Mouse (Mus musculus): ENCODE data around the gene Olfr878.

Olfr878 gene

GRCm38 (mm10) chr9:37917540-37917939, at the start of gene Olfr878:
Gene Olfr878, plus strand, starts transcription at chr9:37917840.
- no peak for DNase-seq (ENCODE audit: inconsistent ontology term)

- no peak for DNase-seq (ENCODE audit: inconsistent ontology term)
These were observed 47.4 kb upstream of the Olfr878 start for GRCm38 (mm10) chr9:37870246-37870645.

- no peak for DNase-seq (ENCODE audit: inconsistent ontology term)
These were observed 46.5 kb upstream of the Olfr878 start for GRCm38 (mm10) chr9:37871097-37871496.

- no peak for DNase-seq (ENCODE audit: inconsistent ontology term)
These were observed 46.1 kb upstream of the Olfr878 start for GRCm38 (mm10) chr9:37871536-37871935.

GRCm38 (mm10) chr9:37890960-37891359, 26.7 kb upstream of the Olfr878 start:
- DNase-seq (ENCODE audit: inconsistent ontology term) = no peak

- DNase-seq (ENCODE audit: inconsistent ontology term) = peak; percentile 0
These were observed 21.0 kb upstream of the Olfr878 start, which contains the start of gene Olfr145 for GRCm38 (mm10) chr9:37896661-37897060. Gene Olfr145, plus strand, starts transcription at chr9:37896724.

GRCm38 (mm10) chr9:37905555-37905954, 12.1 kb upstream of the Olfr878 start:
- no peak for DNase-seq (ENCODE audit: inconsistent ontology term)

- no peak for DNase-seq (ENCODE audit: inconsistent ontology term)
These were observed 378 bp downstream of the Olfr878 start for GRCm38 (mm10) chr9:37918018-37918417.

- DNase-seq (ENCODE audit: inconsistent ontology term) = no peak
These were observed 6.6 kb downstream of the Olfr878 start for GRCm38 (mm10) chr9:37924194-37924593.

- DNase-seq (ENCODE audit: inconsistent ontology term) = no peak
These were observed 7.8 kb downstream of the Olfr878 start for GRCm38 (mm10) chr9:37925445-37925844.

GRCm38 (mm10) chr9:37926019-37927013, 8.7 kb downstream of the Olfr878 start:
- DNase-seq (ENCODE audit: inconsistent ontology term) = no peak

- peak; percentile 51 for DNase-seq (ENCODE audit: inconsistent ontology term)
These were observed 14.9 kb downstream of the Olfr878 start for GRCm38 (mm10) chr9:37932519-37932918.

GRCm38 (mm10) chr9:37934146-37934545, 16.5 kb downstream of the Olfr878 start:
- no peak for DNase-seq (ENCODE audit: inconsistent ontology term)

GRCm38 (mm10) chr9:37941167-37941566, 23.5 kb downstream of the Olfr878 start:
- DNase-seq (ENCODE audit: inconsistent ontology term) = no peak
